Mouse (Mus musculus) cerebellum, adult 9-11 months (tissue): ENCODE results near the gene Fuom.

ENCODE experiments used
- DNase-seq: peaks from one replicate; pipeline ENCODE4 v3.0.0; 2022

Gene Fuom

DNA sequence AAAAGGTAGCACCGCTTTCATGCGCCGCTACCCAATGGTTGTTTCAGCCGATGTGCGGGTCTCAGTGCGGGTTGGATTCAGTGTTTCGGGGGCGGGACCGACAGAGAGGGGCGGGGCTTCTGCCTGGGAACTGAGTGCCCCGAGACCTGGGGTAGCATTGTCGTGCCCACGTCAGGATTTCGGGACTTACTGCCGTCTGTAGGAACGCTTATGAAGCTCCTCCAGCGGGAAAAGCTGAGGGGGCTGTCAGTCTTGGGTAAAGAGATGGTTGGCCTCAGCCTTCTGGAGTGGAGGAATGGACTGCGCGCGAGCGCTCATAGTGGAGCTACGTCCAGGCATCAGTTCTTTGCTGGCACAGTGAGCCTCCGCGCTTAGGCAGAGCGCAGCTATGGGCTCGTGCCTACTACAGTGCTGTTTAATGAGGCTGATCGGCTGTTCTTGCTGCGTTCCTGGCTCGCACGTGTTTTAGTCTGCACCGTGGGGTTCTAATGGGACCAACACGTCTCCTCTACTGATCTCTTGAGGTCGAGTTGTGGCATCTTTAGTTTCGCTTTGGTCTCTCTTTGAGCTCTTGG is 53.0 kb downstream of the Fuom start:
- DNase-seq = no peak

DNA sequence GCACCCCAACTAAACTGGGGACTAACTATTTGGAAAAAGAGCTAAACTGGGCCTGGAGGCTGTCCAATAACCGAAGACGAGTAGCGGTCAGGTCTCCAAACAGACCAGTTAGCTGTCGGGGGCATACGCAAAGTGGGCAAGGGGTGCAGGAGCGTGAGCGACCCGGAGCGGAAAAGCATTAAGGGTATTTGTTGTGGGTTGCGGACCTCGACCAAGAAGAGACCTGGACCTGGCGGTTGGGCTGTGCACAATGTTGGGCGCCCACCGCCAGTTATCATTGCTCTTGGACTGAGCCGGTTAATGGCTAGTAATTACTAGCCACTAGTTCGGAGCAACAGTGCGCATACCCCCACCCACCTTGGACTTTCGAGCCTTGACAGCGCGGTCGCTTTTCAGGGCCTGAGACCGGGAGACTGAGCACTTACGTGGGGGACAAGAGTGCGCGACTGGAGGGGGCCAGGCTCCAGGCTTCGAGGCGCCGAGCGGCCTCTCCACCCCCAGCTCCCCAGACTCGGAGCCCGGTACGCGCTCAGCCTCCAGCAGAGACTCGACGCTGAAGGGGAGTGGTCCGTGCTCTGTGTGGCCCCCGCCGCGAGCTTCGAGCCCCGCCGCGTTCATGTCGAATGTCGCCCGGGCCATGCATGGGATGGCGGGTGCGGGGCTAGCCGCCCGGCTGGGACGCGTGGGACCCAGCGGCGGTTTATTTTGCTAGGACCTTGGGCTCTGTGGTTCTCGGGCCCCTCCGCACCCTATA is 53.7 kb downstream of the Fuom start, which contains the start of gene Msx3:
Gene Msx3 (minus strand): TSS at position 729 of the 754 bp plus-strand sequence.
- no peak for DNase-seq

DNA sequence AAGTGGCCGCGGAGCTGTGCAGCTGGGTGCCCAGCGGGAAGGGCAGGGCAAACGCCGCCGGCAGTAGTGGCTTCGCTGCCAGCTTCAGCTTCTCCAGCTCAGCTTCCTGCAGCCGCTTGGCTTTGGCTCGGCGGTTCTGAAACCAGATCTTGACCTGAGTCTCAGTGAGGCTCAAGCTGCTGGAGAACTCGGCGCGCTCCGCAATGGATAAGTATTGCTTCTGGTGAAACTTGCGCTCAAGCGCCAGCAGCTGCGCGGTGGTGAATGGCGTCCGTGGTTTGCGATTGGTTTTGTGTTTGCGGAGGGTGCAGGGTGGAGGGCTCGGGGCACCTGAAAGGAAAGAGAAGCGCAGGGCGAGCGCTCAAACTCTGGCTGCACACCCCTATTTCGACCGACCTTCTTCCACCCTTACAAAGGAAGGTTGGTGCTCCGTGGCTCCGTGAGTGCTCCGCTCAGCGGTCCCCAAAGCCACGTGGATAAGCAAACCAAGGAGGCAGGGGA is 54.4 kb downstream of the Fuom start:
- DNase-seq = no peak
